Mouse (Mus musculus): ENCODE results near the gene Trim26.

- TF ChIP-seq CTCF (IDR thresholded peaks at IDR 0.05; ENCODE audit: low read depth, low read length) (no peak), POLR2A (IDR thresholded peaks at IDR 0.05; ENCODE audit: extremely low read depth, insufficient read depth, low read length) (no peak)
Observed at GRCm38 (mm10) chr17:36858181-36858580, 21.2 kb downstream of the Trim26 start.

All from liver, adult 2 months (tissue).